Mouse (Mus musculus): Measurements from ENCODE around the gene Eif4h.

GRCm38 (mm10) chr5:134581146-134581545 lies 58.1 kb downstream of the Eif4h start, which contains the start of gene Rfc2:
- no peak for TF ChIP-seq POLR2A (IDR thresholded peaks at IDR 0.05; ENCODE audit: low read depth, low read length)
- no peak for TF ChIP-seq CTCF (IDR thresholded peaks at IDR 0.05; ENCODE audit: extremely low read depth, insufficient read depth, insufficient read length, insufficient replicate concordance)
